Mouse (Mus musculus) megakaryocyte-erythroid progenitor cell, adult 5 weeks (primary cell): Measurements from ENCODE around the gene Ing5. TPM values are rescaled to one million over a fixed set of nuclear protein-coding genes. Genes with fewer than 3 reads are reported as not detected.

Experiments
- polyA plus RNA-seq: library from polyadenylated mRNA; stranded (reverse); fragments of >175 nt; gene quantifications from 2 replicates; pipeline ENCODE4 v1.2.3, GENCODE M21; 2012

Ing5 gene
- polyA plus RNA-seq = 1.8 TPM in 2 replicates

GRCm38 (mm10) chr1:93803556-93804507 is at the start of gene Ing5:
TSS of gene Ing5 (plus strand) at chr1:93803965.

GRCm38 (mm10) chr1:93754573-93755290 is 49.0 kb upstream of the Ing5 start, which contains the start of gene Thap4:
TSS of gene Thap4 (minus strand) at chr1:93754864.

GRCm38 (mm10) chr1:93801741-93802238 is 2.0 kb upstream of the Ing5 start, which contains the start of gene Dtymk:
TSS of gene Dtymk (minus strand) at chr1:93801934.

GRCm38 (mm10) chr1:93824609-93825008 is 20.8 kb downstream of the Ing5 start, which contains the start of gene D2hgdh:
TSS of gene D2hgdh (plus strand) at chr1:93824909.

GRCm38 (mm10) chr1:93861048-93861447 is 57.3 kb downstream of the Ing5 start, which contains the start of gene Gal3st2:
TSS of gene Gal3st2 (plus strand) at chr1:93861306.

Other genes with a start within 250 kb of the Ing5 start
- 28.1 and 31.0 TPM in 2 replicates for gene Stk25, start 145.3 kb upstream of the Ing5 start, polyA plus RNA-seq
- gene Bok, start 118.3 kb upstream of the Ing5 start, polyA plus RNA-seq = 1.6 and 2.7 TPM in 2 replicates
- 5.5 and 6.0 TPM in 2 replicates for gene Atg4b, start 52.5 kb upstream of the Ing5 start, polyA plus RNA-seq
- gene Thap4, start 49.1 kb upstream of the Ing5 start, polyA plus RNA-seq = 62.1 and 66.7 TPM in 2 replicates
- 78.9 and 90.3 TPM in 2 replicates for gene Dtymk, start 2.0 kb upstream of the Ing5 start, polyA plus RNA-seq
- 3.7 and 4.3 TPM in 2 replicates for gene D2hgdh, start 20.9 kb downstream of the Ing5 start, polyA plus RNA-seq
- gene Gal3st2, start 57.3 kb downstream of the Ing5 start, polyA plus RNA-seq = not detected in 2 replicates
- gene Gal3st2b, start 114.3 kb downstream of the Ing5 start, polyA plus RNA-seq = not detected in 2 replicates
- 0.01 TPM in 2 replicates for gene Gal3st2c, start 186.5 kb downstream of the Ing5 start, polyA plus RNA-seq
- gene Neu4, start 216.5 kb downstream of the Ing5 start, polyA plus RNA-seq = not detected in 2 replicates
- 0.14 and 0.21 TPM in 2 replicates for gene Pdcd1, start 248.6 kb downstream of the Ing5 start, polyA plus RNA-seq